Mouse (Mus musculus) retina, adult 2 months (tissue): ENCODE results near the gene Zfp248.
A peak's percentile ranks its signal among the peaks of the same experiment; 100 is the strongest.

Experiments used
- DNase-seq: peaks from one replicate; pipeline ENCODE4 v3.0.0-alpha.2; 2012; ENCODE audit warnings: low read depth, low spot score

The Zfp248 gene

DNA sequence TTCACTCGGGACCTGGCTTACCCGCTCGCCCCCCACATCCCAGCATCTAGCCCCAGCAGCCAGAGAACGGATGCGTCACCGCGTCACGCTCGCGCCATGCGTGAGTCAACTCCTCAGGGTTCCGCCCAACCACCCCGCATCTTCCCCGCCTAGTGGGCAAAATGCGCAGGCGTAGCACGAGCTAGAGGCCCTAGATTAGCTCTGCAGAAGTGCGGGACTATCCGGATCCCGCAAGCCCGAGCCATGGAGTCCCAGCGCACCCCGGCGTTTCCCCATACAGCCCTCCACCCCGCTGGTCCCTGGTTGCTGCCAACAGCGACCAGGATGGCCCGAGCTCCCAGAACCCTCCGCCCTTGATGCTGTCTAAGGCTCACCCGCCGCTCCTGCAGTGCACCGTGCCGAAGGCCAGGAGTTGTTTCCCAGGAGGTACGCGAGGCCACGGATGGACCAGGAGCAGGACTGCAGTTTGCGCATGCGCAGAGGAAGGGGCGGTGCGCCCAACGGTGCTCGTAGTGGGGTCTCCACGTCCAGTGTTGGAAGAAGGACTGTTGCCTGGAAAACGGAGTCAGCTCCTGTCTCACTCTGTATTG, at the start of gene Zfp248:
Zfp248 (minus strand) TSS at position 487 of the 590 bp plus-strand sequence.
- peak; percentile 65 for DNase-seq

- DNase-seq: no peak
Observed at GRCm38 (mm10) chr6:118499010-118499409, 43.7 kb upstream of the Zfp248 start.

- DNase-seq: no peak
Observed at GRCm38 (mm10) chr6:118482125-118482524, 26.8 kb upstream of the Zfp248 start.

DNA sequence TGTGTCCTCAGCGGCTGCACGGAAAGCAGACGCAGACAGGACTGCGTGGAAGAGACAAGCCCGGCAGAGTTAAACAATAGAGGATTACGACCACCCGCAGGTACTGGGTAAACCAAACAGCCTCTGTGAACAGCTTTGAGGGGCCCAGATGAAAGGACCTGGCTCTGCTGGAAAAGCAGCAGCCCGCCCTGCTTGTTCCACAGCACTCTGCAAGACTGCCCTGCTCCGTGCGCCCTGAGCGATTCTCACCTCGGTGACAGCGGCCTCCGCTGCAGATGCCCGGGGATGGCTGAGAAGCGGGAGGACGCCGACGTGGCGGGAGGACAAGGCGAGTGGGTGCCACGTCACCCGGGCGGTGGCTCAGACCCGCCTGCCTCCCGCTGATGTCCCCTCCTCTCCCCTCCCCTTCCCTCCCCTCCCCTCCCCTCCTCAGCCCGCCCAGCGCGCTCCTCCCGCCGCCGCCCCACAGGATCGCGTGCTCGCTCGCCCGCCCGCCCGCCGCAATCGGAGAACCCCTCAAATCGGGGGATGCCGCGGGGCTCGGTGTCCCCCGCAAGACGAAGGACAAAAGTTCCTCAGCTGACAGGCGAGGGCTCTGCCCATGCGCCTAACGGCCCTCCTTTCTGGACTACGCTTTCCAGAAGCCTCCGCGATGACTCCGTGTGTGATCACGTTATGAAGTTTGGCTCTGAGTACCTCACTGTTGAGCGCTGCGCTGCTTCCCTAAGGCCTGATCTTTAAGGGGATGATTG, 23.8 kb upstream of the Zfp248 start, which contains the start of gene Zfp9:
Zfp9 (minus strand) TSS at position 364 of the 752 bp plus-strand sequence.
- DNase-seq: no peak

DNA sequence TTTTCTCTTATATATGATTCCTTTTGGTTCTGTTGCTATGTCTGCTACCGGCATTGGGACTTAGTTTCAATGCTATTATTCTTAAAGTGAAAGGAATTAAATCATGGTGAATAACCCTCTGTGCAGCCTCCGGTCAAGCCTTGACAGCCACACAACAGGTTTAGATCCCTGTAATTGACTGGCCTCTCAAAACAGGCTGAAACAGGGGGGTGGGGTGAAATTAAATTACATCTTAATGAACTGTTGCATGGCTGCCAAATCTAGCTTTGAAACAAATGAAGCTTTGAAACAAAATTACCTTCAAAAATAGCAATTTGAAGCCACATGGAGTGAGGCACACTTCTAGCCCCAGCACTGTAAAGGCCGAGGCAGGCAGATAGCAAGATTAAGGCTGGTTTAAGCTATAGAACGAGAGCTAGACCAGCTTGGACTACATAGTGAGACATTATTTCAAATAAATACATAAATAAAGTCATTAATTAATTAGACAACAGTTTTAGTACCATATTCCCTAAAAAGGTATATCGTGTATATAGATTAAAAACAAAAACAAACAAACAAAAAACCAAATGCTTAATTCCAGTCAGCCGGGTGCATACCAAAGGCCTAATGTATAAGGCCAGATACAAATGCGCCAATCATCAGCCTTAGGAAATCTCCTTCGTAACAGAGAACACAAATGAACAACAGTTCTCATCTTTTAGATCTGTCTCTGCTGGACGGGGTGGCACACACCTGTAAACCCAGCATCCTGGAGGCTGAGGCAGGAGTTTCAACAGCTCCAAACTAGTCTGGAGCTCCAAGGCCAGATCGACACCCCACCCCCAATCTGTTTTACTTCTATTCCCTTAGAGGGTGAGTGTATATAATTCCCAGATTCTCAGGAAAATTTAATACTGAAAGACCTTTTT, 22.8 kb upstream of the Zfp248 start:
- no peak for DNase-seq

DNA sequence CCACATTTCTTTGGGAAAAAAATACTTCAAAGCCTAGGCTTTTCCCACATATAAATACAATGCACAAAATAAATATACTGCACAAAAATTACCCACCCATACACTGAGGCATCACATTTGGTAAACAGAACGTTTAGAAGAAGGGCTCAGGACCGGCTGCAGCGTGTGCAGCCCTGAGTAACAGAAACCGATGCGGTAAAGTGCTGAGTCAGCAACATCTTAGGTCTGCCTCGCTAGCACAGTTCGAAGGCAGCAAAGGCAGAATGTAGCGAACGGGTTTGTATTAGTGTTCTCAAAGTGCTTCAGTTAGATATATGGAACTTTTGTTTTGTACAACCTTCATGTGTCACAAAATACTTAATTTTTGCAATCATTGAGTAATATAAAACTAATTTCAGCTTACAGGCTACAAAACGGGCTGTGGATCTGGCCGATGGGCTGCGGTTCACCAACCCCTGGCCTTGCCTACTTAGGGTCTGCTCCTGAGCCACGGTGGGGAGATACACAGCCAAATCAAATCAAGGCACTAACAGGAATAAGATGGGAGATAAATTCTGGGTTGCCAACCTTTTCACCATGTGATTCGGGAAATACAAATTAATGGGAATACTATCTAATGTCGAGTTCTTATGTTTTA, 6.9 kb upstream of the Zfp248 start:
- DNase-seq: no peak

GRCm38 (mm10) chr6:118457726-118458125, 2.4 kb upstream of the Zfp248 start:
- DNase-seq: no peak

- DNase-seq: no peak
Observed at GRCm38 (mm10) chr6:118454452-118454851, 876 bp downstream of the Zfp248 start.

GRCm38 (mm10) chr6:118431502-118431901, 23.8 kb downstream of the Zfp248 start:
- no peak for DNase-seq

GRCm38 (mm10) chr6:118426666-118427065, 28.7 kb downstream of the Zfp248 start:
- no peak for DNase-seq

DNA sequence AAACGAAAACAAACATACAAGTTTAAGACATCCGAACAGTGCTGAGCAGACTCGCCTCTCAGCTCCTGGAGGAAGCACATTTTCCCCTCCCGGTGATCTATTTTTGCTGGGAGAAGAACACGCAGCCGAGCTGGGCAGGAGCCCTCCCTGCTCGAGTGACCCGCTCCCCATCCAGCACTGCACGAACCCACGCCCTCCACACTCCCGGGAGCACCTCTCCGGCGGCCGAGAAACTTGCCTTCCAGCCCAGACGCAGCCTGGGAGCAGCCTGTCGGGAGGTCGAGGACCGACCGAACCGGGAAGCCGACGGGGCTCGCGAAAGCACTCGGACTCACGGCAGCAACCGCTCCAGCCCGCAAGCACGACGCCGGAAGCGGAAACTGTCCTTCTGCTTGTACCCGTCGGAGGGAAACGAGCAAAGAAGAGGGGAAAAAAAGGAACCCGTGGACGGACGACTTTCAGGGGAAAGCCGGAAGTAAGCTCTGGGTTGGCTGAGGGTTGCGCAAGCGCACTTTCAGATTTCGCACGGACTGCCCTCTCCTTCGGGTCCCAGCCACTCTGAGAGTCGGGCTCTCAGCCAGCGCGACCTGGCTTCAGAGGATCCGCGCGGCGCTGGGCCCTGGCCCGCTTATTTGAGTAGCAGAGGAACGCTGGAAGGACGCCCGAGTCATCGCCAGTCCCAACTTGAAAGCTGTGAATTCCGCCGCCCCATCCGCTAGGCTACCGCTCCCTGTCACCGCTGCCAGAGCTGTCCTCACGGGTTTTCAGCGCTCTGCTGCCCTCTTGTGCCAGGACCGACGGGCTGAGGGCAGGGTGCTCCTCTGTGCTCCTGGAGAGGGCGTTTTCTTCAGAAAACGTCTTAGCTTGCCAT, 36.0 kb downstream of the Zfp248 start, which contains the start of gene Bms1:
Bms1 (minus strand) TSS at position 425 of the 871 bp plus-strand sequence.
- DNase-seq: peak; percentile 92

DNA sequence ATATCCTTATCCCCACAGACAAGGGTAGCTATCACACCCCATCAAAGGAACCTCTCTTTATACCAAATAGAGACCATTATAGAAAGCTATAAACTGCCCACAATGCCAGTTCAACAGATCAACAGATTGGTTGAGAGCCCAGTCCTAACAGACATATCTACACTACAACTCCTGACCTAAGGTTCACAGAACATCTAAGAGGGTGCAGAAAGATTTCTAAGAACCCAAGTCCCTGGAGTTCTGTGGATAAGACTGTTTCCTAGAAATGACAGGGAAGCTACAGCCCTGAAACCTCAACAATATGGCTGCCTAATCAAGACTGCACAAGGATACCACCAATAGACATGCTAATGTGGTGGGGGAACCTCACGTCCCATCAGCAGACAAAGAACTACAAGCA, 44.9 kb downstream of the Zfp248 start:
- DNase-seq: no peak

DNA sequence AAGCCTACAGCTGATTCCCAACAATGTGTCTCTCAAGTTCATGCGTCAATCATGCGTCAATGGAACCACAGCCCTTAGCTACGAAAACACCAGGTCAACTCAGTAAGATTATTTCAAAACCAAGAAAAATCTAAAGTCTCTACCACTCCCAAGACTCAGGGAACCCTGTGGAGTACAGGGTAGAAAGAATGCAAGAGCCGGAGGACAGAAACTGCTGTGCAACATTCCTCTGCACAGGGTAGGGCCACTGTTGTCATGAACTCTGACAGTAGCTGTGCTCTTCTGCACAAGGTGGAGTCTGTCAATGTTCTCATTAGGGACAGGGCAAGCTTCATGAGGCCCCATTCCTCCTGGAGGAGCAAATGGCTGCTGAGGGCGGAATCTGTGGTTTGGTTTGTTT, 46.8 kb downstream of the Zfp248 start:
- DNase-seq: no peak

- DNase-seq: no peak
Observed at GRCm38 (mm10) chr6:118406421-118406820, 48.9 kb downstream of the Zfp248 start.

DNA sequence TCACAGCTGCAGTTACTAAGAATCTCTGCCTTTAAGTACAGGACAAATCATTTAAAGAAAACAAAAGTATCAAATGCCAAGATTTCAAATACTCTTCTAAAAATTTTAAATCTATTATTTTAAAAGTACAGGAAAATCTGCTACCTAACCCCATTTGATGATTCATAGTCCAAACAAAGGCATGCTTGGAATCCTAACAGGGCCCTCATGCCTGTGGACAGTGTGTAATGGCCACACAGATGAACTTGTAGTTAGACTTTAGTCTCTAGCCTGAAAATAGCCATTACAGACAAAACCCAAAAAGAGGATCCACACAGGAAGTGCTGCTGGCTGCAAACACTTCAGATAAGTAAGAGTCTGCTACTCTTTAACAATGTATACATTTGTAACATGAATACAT, 64.6 kb downstream of the Zfp248 start:
- no peak for DNase-seq

DNA sequence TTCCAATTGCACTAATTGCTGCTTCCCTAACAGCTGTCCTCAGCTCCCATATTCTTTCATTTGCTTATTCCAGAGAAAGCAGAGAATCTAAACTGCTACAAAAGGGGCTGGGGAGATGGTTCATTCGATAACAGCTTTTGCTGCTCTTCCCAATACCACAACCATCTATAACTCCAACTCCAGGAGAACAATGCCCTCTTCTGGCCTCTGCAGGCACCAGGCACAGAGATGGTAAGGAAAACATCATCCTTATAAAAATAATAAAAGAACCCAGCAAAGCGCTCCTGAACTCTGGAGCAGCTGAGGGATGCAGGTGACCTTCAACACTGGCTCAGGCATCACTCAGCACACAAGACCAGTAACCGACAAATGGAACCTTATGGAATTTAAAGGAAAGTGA, 69.4 kb downstream of the Zfp248 start:
- DNase-seq: no peak

GRCm38 (mm10) chr6:118381234-118381633, 74.1 kb downstream of the Zfp248 start:
- DNase-seq: no peak

DNA sequence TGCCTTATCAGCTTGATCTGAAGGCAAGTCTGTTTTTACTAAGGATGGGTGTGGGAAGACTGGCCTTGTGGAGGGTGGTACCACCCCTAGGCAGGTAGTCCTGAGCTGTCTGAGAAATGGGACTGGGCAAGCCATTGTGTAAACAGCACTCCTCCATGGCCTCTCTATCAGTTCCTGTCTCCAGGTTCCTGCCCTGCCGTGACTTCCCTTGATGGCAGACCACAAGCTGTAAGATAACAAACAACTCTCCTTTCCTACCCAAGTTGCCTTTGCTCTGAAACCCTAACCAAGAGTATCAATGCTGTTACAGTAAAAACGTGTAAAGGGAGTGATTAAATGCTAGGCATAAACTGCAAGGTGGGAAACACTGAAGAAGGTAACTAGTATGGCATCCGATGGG, 74.7 kb downstream of the Zfp248 start:
- DNase-seq: no peak

- peak; percentile 45 for DNase-seq
Observed at GRCm38 (mm10) chr6:118379451-118380167, 75.7 kb downstream of the Zfp248 start.

- DNase-seq: no peak
Observed at GRCm38 (mm10) chr6:118377611-118378010, 77.7 kb downstream of the Zfp248 start.
